Mouse (Mus musculus) hindbrain, postnatal 0 days (tissue): ENCODE measurements at regions not wholly inside any gene's neighbourhood (a gene's known extent, or its start where the extent isn't known, plus 50 kb on each side); places are given as distances from the start of the nearest gene placed in this dataset.

Source experiments
- ATAC-seq: fragments of 200-750 bp; cut with Nextera tagmentation; 2 replicates; pipeline ENCODE4 v1.8.0; 2017; ENCODE audit warnings: mild to moderate bottlenecking, moderate TSS enrichment, moderate library complexity
- DNase-seq: peaks from one replicate; pipeline ENCODE4 v3.0.0-alpha.2; 2015; ENCODE audit warnings: low spot score
- H3K27ac ChIP-seq: fragments of 300-500 bp; sonication (generic); 2 replicates; pipeline ENCODE4 v1.5.1; 2014; ENCODE audit warnings: mild to moderate bottlenecking
- H3K27me3 ChIP-seq: fragments of 300-500 bp; sonication (generic); 2 replicates; pipeline ENCODE4 v1.6.1; 2014; ENCODE audit warnings: low read length, mixed read lengths; ENCODE audit not compliant: insufficient read depth
- H3K36me3 ChIP-seq: fragments of 300-500 bp; sonication (generic); 2 replicates; pipeline ENCODE4 v1.6.1; 2014; ENCODE audit warnings: low read length, mixed read lengths; ENCODE audit not compliant: insufficient read depth
- H3K4me1 ChIP-seq: fragments of 300-500 bp; sonication (generic); 2 replicates; pipeline ENCODE4 v1.6.1; 2014; ENCODE audit warnings: antibody characterized with exemption, low read length, mixed read lengths; ENCODE audit not compliant: insufficient read depth
- H3K4me2 ChIP-seq: fragments of 300-500 bp; sonication (generic); 2 replicates; pipeline ENCODE4 v1.6.1; 2014; ENCODE audit warnings: low read depth, mild to moderate bottlenecking, low read length, moderate library complexity, mixed read lengths
- H3K4me3 ChIP-seq: fragments of 300-500 bp; sonication (generic); 2 replicates; pipeline ENCODE4 v1.5.1; 2014; ENCODE audit warnings: low read length
- H3K9ac ChIP-seq: fragments of 300-500 bp; sonication (generic); replicated peaks from 2 replicates; pipeline ENCODE4 v1.6.1; 2014; ENCODE audit warnings: mild to moderate bottlenecking, low read length, moderate library complexity, mixed read lengths
- H3K9me3 ChIP-seq: fragments of 300-500 bp; sonication (generic); 2 replicates; pipeline ENCODE4 v1.6.1; 2016; ENCODE audit warnings: low read length, mixed read lengths
- CTCF ChIP-seq: IDR thresholded peaks from 2 replicates; pipeline ENCODE4 v1.5.1; 2016; ENCODE audit warnings: antibody characterized with exemption, control low read depth, low read depth
- WGBS: fragments of 180-500 bp; shearing (Covaris S2); extraction: QIAGEN DNeasy Blood & Tissue Kit; methylation state at CpG from one replicate; pipeline ENCODE4 v1.1.7; 2014; 5-methylcytosine and 5-hydroxymethylcytosine counted together

- no peak overlapping the region for H3K9ac ChIP-seq
These were observed 95.8 kb downstream of the Asb7 start for GRCm38 (mm10) chr7:66593619-66594018.

GRCm38 (mm10) chr7:66591594-66592290 is 97.7 kb downstream of the Asb7 start:
- peaks cover 2% of the 10 kb centered on the region; the same call in 1 of the 2 replicates for H3K9me3 ChIP-seq
- TF ChIP-seq CTCF: no peak
- no peaks in the 10 kb centered on the region for H3K4me1 ChIP-seq
- no peak overlapping the region for H3K9ac ChIP-seq
- no peaks in the 10 kb centered on the region for H3K36me3 ChIP-seq
- H3K4me2 ChIP-seq: no peak overlapping the region
- no peaks in the 10 kb centered on the region for H3K27me3 ChIP-seq
- no peak overlapping the region for H3K4me3 ChIP-seq
- ATAC-seq: no peak
- DNase-seq: no peak
- WGBS: 88% methylated on average over 10 of the region's 10 CpGs
- no peak overlapping the region for H3K27ac ChIP-seq

More at GRCm38 (mm10) chr7:66593619-66594018, 95.8 kb downstream of the Asb7 start:
- Histone ChIP-seq H3K4me2 (no peak overlapping the region), H3K36me3 (no peaks in the 10 kb centered on the region), H3K9me3 (peaks cover 2% of the 10 kb centered on the region; the same call in 1 of the 2 replicates), H3K27me3 (no peaks in the 10 kb centered on the region), H3K4me3 (no peak overlapping the region), H3K4me1 (no peaks in the 10 kb centered on the region), H3K27ac (no peak overlapping the region)
- DNase-seq: no peak
- no peak for ATAC-seq
- WGBS: 74% methylated on average over 3 of the region's 3 CpGs
- no peak for TF ChIP-seq CTCF

GRCm38 (mm10) chr7:66586511-66586910 is 102.9 kb downstream of the Asb7 start:
- Histone ChIP-seq H3K9ac (no peak overlapping the region), H3K4me1 (no peaks in the 10 kb centered on the region), H3K27me3 (no peaks in the 10 kb centered on the region), H3K4me2 (no peak overlapping the region), H3K4me3 (no peak overlapping the region), H3K36me3 (no peaks in the 10 kb centered on the region), H3K27ac (no peak overlapping the region), H3K9me3 (peaks cover 2% of the 10 kb centered on the region; the same call in 1 of the 2 replicates)
- TF ChIP-seq CTCF: no peak
- 91% methylated on average over 1 of the region's 1 CpGs for WGBS
- ATAC-seq: no peak
- no peak for DNase-seq

GRCm38 (mm10) chr7:66580687-66581151 is 108.7 kb downstream of the Asb7 start:
- ATAC-seq: peak; percentile 81

GRCm38 (mm10) chr7:66576261-66576660 is 113.1 kb downstream of the Asb7 start:
- no peaks in the 10 kb centered on the region for H3K9me3 ChIP-seq
- no peak overlapping the region for H3K4me2 ChIP-seq
- no peak for TF ChIP-seq CTCF
- no peaks in the 10 kb centered on the region for H3K27me3 ChIP-seq
- no peak overlapping the region for H3K9ac ChIP-seq
- no peak overlapping the region for H3K27ac ChIP-seq
- H3K4me1 ChIP-seq: peaks cover 4% of the 10 kb centered on the region; the same call in 1 of the 2 replicates
- no peak for DNase-seq
- 82% methylated on average over 7 of the region's 7 CpGs for WGBS
- H3K36me3 ChIP-seq: no peaks in the 10 kb centered on the region
- no peak for ATAC-seq
- H3K4me3 ChIP-seq: no peak overlapping the region

More at GRCm38 (mm10) chr7:66580687-66581151, 108.7 kb downstream of the Asb7 start:
- Histone ChIP-seq H3K4me2 (no peak overlapping the region), H3K27me3 (no peaks in the 10 kb centered on the region), H3K4me3 (no peak overlapping the region), H3K27ac (peak overlapping the region; percentile 41; the same call in 1 of the 2 replicates), H3K36me3 (no peaks in the 10 kb centered on the region), H3K9me3 (no peaks in the 10 kb centered on the region), H3K4me1 (peaks cover 4% of the 10 kb centered on the region; the same call in 1 of the 2 replicates), H3K9ac (no peak overlapping the region)
- DNase-seq: peak; percentile 64
- WGBS: 42% methylated on average over 2 of the region's 2 CpGs
- no peak for TF ChIP-seq CTCF

- no peak overlapping the region for H3K27ac ChIP-seq
- H3K9ac ChIP-seq: no peak overlapping the region
- no peaks in the 10 kb centered on the region for H3K27me3 ChIP-seq
- ATAC-seq (no peak), DNase-seq (no peak)
- H3K9me3 ChIP-seq: no peaks in the 10 kb centered on the region
- no peaks in the 10 kb centered on the region for H3K4me1 ChIP-seq
- H3K36me3 ChIP-seq: no peaks in the 10 kb centered on the region
- no peak overlapping the region for H3K4me2 ChIP-seq
- no peak overlapping the region for H3K4me3 ChIP-seq
- 80% methylated on average over 5 of the region's 5 CpGs for WGBS
- no peak for TF ChIP-seq CTCF
These were observed 117.9 kb downstream of the Asb7 start for GRCm38 (mm10) chr7:66571451-66571850.

GRCm38 (mm10) chr7:66547694-66548093 is 120.4 kb upstream of the Aldh1a3 start:
- Histone ChIP-seq H3K27ac (no peak overlapping the region), H3K36me3 (no peaks in the 10 kb centered on the region), H3K4me1 (no peaks in the 10 kb centered on the region), H3K27me3 (no peaks in the 10 kb centered on the region), H3K9ac (no peak overlapping the region), H3K4me3 (no peak overlapping the region), H3K4me2 (no peak overlapping the region), H3K9me3 (no peaks in the 10 kb centered on the region)
- WGBS: 89% methylated on average over 11 of the region's 11 CpGs
- no peak for ATAC-seq
- TF ChIP-seq CTCF: no peak
- no peak for DNase-seq
